32 mouse cellular contexts compared by ENCODE assay signal in the genomic region with DNA sequence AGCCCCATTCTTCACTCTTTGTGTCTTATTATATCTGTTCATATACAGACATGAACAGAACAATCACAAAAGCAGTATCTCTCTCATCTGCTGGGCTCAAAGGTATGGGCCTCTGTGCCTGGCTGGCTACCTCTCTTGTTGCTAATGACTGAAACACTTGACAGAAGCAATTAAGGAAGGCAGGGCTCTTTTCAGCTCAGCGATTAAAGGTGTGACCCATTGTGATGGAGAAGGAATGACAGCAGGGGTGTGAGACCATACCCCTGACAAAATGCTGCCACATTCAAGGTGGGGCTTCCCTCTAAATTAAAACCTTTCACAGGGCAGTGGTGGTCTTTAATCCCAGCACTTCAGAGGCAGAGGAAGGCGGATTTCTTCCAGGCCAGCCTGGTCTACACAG.
"Had no signal": no experiment of that assay in that cellular context is flagged by ENCODE, and none has a peak within 500 bp of the region (broad histone marks: within the 10 kb centered on the region; RNA-seq: fewer than 3 reads in every experiment).

No protein-coding gene starts in this region.

- DNase-seq: left cerebral cortex, postnatal 4 days; liver; liver, embryonic 13.5 days; liver, postnatal 0 days; lung, adult 18-20 months; lung, adult 2 months; lung, embryonic 14.5 days; lung, postnatal 10 days; lung, postnatal 14 days; lung, postnatal 36 days; lung, postnatal 4 days; midbrain, embryonic 14.5 days had no signal

- H3K4me2 ChIP-seq: limb, embryonic 12.5 days; limb, embryonic 13.5 days; limb, embryonic 15.5 days; liver, embryonic 11.5 days; liver, embryonic 12.5 days; liver, embryonic 13.5 days; liver, embryonic 15.5 days; lung, embryonic 14.5 days; lung, embryonic 15.5 days; midbrain, embryonic 11.5 days; midbrain, embryonic 12.5 days; midbrain, embryonic 13.5 days; midbrain, embryonic 15.5 days; neural tube, embryonic 12.5 days had no signal

- H3K36me3 ChIP-seq: lung, embryonic 15.5 days; midbrain, embryonic 12.5 days; midbrain, embryonic 13.5 days; midbrain, embryonic 15.5 days; neural tube, embryonic 12.5 days had no signal

- H3K4me1 ChIP-seq: limb, embryonic 10.5 days; limb, embryonic 12.5 days; limb, embryonic 13.5 days; limb, embryonic 15.5 days; liver, embryonic 12.5 days; liver, embryonic 13.5 days; liver, embryonic 15.5 days; lung, embryonic 15.5 days; midbrain, embryonic 10.5 days; midbrain, embryonic 12.5 days; midbrain, embryonic 13.5 days; midbrain, embryonic 15.5 days; neural tube, embryonic 12.5 days had no signal

- H3K27ac ChIP-seq: limb, embryonic 10.5 days; limb, embryonic 12.5 days; limb, embryonic 13.5 days; limb, embryonic 15.5 days; liver, embryonic 12.5 days; liver, embryonic 13.5 days; liver, embryonic 14.5 days; liver, embryonic 15.5 days; lung, embryonic 15.5 days; macrophage; midbrain, embryonic 10.5 days; midbrain, embryonic 12.5 days; midbrain, embryonic 13.5 days; midbrain, embryonic 15.5 days; neural tube, embryonic 12.5 days had no signal

- H3K9me3 ChIP-seq: limb, embryonic 10.5 days; limb, embryonic 12.5 days; limb, embryonic 13.5 days; limb, embryonic 15.5 days; liver, embryonic 12.5 days; liver, embryonic 13.5 days; liver, embryonic 15.5 days; lung, embryonic 15.5 days; megakaryocyte, embryonic 14.5 days; midbrain, embryonic 10.5 days; midbrain, embryonic 12.5 days; midbrain, embryonic 13.5 days; midbrain, embryonic 15.5 days; neural tube, embryonic 12.5 days had no signal

- H3K27me3 ChIP-seq: limb, embryonic 12.5 days; limb, embryonic 13.5 days; limb, embryonic 15.5 days; liver, embryonic 12.5 days; liver, embryonic 13.5 days; liver, embryonic 15.5 days; lung, embryonic 15.5 days; megakaryocyte, embryonic 14.5 days; midbrain, embryonic 12.5 days; midbrain, embryonic 13.5 days; midbrain, embryonic 15.5 days; neural tube, embryonic 12.5 days had no signal

- H3K4me3 ChIP-seq: limb, embryonic 10.5 days; limb, embryonic 12.5 days; limb, embryonic 13.5 days; limb, embryonic 15.5 days; liver, embryonic 12.5 days; liver, embryonic 13.5 days; liver, embryonic 15.5 days; lung, embryonic 15.5 days; megakaryocyte, embryonic 14.5 days; midbrain, embryonic 10.5 days; midbrain, embryonic 12.5 days; midbrain, embryonic 13.5 days; midbrain, embryonic 15.5 days; myocyte; neural tube, embryonic 12.5 days had no signal

- ATAC-seq: liver, embryonic 12.5 days; liver, postnatal 0 days; lung, postnatal 0 days; midbrain, embryonic 13.5 days; midbrain, embryonic 15.5 days; midbrain, embryonic 16.5 days had no signal

- H3K9ac ChIP-seq: limb, embryonic 12.5 days; limb, embryonic 13.5 days; limb, embryonic 15.5 days; liver, embryonic 12.5 days; liver, embryonic 13.5 days; liver, embryonic 14.5 days; liver, embryonic 15.5 days; liver, postnatal 0 days; lung, embryonic 14.5 days; lung, embryonic 15.5 days; midbrain, embryonic 12.5 days; midbrain, embryonic 13.5 days; midbrain, embryonic 15.5 days; neural tube, embryonic 12.5 days had no signal
